In genomic region chr4:84067931-84068575, GRCm38 (mm10) we compare ENCODE assay signal across 18 mouse cellular contexts.
DNase-seq lines count a peak whose midpoint lies in the region; ATAC-seq and TF ChIP-seq lines count a peak whose summit lies in the region.
"Had no signal": no experiment of that assay in that cellular context is flagged by ENCODE, and none has a peak within 500 bp of the region (broad histone marks: within the 10 kb centered on the region; RNA-seq: fewer than 3 reads in every experiment).

No protein-coding gene starts in this region.

- peak; percentile 36 for DNase-seq in kidney, adult 11 months
- DNase-seq in kidney, postnatal 10 days = no peak
- peak; percentile 67 for DNase-seq in kidney, adult 9 months
- peak; percentile 25 for DNase-seq in liver, postnatal 0 days
- no peak for DNase-seq in right cerebral cortex, postnatal 14 days
- DNase-seq in midbrain, embryonic 14.5 days = no peak
- DNase-seq: cerebellum, postnatal 25 days; forebrain, postnatal 0 days; gastrocnemius, postnatal 10 days; layer of hippocampus, adult 9-11 months; thymus, adult 2 months had no signal

- no peak for TF ChIP-seq CTCF in liver, postnatal 0 days (IDR thresholded peaks at IDR 0.05; ENCODE audit: low read depth)

- no peak overlapping the region for H3K4me3 ChIP-seq in limb, embryonic 12.5 days (replicated peaks)
- H3K4me3 ChIP-seq in liver, postnatal 0 days (ENCODE audit: low read depth, low read length) = no peak overlapping the region
- H3K4me3 ChIP-seq in midbrain, embryonic 14.5 days (replicated peaks; ENCODE audit: low read depth, low read length) = no peak overlapping the region
- H3K4me3 ChIP-seq: heart, embryonic 15.5 days; neural tube, embryonic 12.5 days had no signal

- peaks cover 70% of the 10 kb centered on the region for H3K4me1 ChIP-seq in limb, embryonic 12.5 days (replicated peaks)
- peaks cover 3% of the 10 kb centered on the region; the same call in 1 of the 2 replicates for H3K4me1 ChIP-seq in liver, postnatal 0 days (ENCODE audit: insufficient read depth)
- no peaks in the 10 kb centered on the region for H3K4me1 ChIP-seq in midbrain, embryonic 14.5 days (ENCODE audit: control insufficient read depth, insufficient read depth, low read length)
- H3K4me1 ChIP-seq: heart, embryonic 15.5 days had no signal

- peak overlapping the region; percentile 69 for H3K27ac ChIP-seq in limb, embryonic 12.5 days
- H3K27ac ChIP-seq in liver, postnatal 0 days (ENCODE audit: low read depth) = peak overlapping the region; percentile 34; the same call in 1 of the 2 replicates
- no peak overlapping the region for H3K27ac ChIP-seq in midbrain, embryonic 14.5 days (replicated peaks; ENCODE audit: low read depth, low read length)
- H3K27ac ChIP-seq: heart, embryonic 15.5 days; neural tube, embryonic 12.5 days had no signal

- WGBS in limb, embryonic 12.5 days = 77% methylated on average over 14 of the region's 14 CpGs
- 61% methylated on average over 14 of the region's 14 CpGs for WGBS in liver, postnatal 0 days (ENCODE audit: insufficient replicate concordance)
- WGBS in midbrain, embryonic 14.5 days = 85% methylated on average over 14 of the region's 14 CpGs

- no peak for ATAC-seq in limb, embryonic 12.5 days (ENCODE audit: insufficient number of reproducible peaks, insufficient read depth, low FRiP score, low TSS enrichment, low read depth)
- peak; percentile 91 for ATAC-seq in liver, postnatal 0 days
- no peak for ATAC-seq in cerebellum, adult (ENCODE audit: insufficient number of reproducible peaks, low FRiP score, low TSS enrichment)
- ATAC-seq in midbrain, embryonic 14.5 days (ENCODE audit: low FRiP score, low TSS enrichment) = no peak
- ATAC-seq: activated CD4-positive, CD25-positive, alpha-beta regulatory T cell, adult 4 months; forebrain, postnatal 0 days; inflammation-experienced regulatory T-cells, adult 6 months had no signal

- no peak overlapping the region for H3K4me2 ChIP-seq in limb, embryonic 12.5 days
- H3K4me2 ChIP-seq in liver, postnatal 0 days (ENCODE audit: low read depth, low read length) = no peak overlapping the region
- no peak overlapping the region for H3K4me2 ChIP-seq in midbrain, embryonic 14.5 days (ENCODE audit: low read length)
- H3K4me2 ChIP-seq: heart, embryonic 15.5 days; neural tube, embryonic 12.5 days had no signal

- no peaks in the 10 kb centered on the region for H3K27me3 ChIP-seq in limb, embryonic 12.5 days
- no peaks in the 10 kb centered on the region for H3K27me3 ChIP-seq in liver, postnatal 0 days (ENCODE audit: insufficient read depth, low read length)
- H3K27me3 ChIP-seq in midbrain, embryonic 14.5 days (ENCODE audit: control insufficient read depth, insufficient read depth, low read length) = no peaks in the 10 kb centered on the region
- H3K27me3 ChIP-seq: CH12.LX; neural tube, embryonic 12.5 days had no signal

- H3K36me3 ChIP-seq in limb, embryonic 12.5 days = no peaks in the 10 kb centered on the region
- no peaks in the 10 kb centered on the region for H3K36me3 ChIP-seq in liver, postnatal 0 days (replicated peaks; ENCODE audit: insufficient read depth, low read length)
- H3K36me3 ChIP-seq in midbrain, embryonic 14.5 days (ENCODE audit: control insufficient read depth, insufficient read depth, low read length) = no peaks in the 10 kb centered on the region
- H3K36me3 ChIP-seq: heart, embryonic 15.5 days; neural tube, embryonic 12.5 days had no signal

- no peak overlapping the region for H3K9ac ChIP-seq in limb, embryonic 12.5 days (replicated peaks)
- H3K9ac ChIP-seq in liver, postnatal 0 days (replicated peaks) = no peak overlapping the region
- H3K9ac ChIP-seq in midbrain, embryonic 14.5 days (replicated peaks; ENCODE audit: low read length) = no peak overlapping the region
- H3K9ac ChIP-seq: forebrain, postnatal 0 days; heart, embryonic 15.5 days; neural tube, embryonic 12.5 days had no signal

- no peak for TF ChIP-seq EP300 in liver, postnatal 0 days (IDR thresholded peaks at IDR 0.05; ENCODE audit: low read depth)

- H3K9me3 ChIP-seq in limb, embryonic 12.5 days = no peaks in the 10 kb centered on the region
- H3K9me3 ChIP-seq in liver, postnatal 0 days (ENCODE audit: low read length) = no peaks in the 10 kb centered on the region
- no peaks in the 10 kb centered on the region for H3K9me3 ChIP-seq in midbrain, embryonic 14.5 days (ENCODE audit: control insufficient read depth, low read length)
- H3K9me3 ChIP-seq: heart, embryonic 15.5 days; neural tube, embryonic 12.5 days had no signal

Comparison
In these comparisons a context has a peak if more than half of its experiments do, and no peak if none do; other contexts are left out.
1. DNase-seq: peak in kidney, adult 11 months (single experiment), kidney, adult 9 months (single experiment) and liver, postnatal 0 days (single experiment); none in kidney, postnatal 10 days (single experiment), right cerebral cortex, postnatal 14 days (single experiment) and midbrain, embryonic 14.5 days (single experiment).